Mouse (Mus musculus) layer of hippocampus, postnatal 36 days (tissue): ENCODE results near the gene Lrrc4. TPM values are rescaled to one million over a fixed set of nuclear protein-coding genes. Genes with fewer than 3 reads are reported as not detected.

ENCODE experiments used
- DNase-seq, 2 experiments: peaks; one replicate each; pipeline ENCODE4 v3.0.0; 2022
- total RNA-seq, 2 experiments: library from RNA; stranded (reverse); gene quantifications; 2 replicates each; pipeline ENCODE4 v1.2.3; 2021

The Lrrc4 gene
- total RNA-seq, 2 experiments from 2014 or later: 88.9 to 90.2 TPM

DNA sequence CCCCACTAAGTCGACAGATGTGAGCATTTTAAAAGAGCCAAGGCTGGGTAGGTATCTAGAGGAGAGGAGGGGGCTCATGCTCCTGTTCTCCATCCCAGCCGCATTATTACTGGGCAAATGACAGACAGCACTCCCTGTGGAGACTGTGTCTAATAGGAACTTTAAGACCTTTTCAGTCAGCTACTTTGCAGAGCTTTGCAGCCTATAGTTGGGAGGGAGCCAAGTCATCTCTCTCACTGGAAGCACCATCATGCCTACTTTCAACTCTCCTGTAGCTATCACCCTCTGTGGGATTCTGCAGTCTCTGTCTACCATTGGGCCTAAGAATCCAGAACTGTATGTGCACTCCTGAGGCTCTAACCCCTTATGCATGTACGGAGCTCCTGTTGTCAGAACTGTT lies 5.7 kb downstream of the Lrrc4 start:
- DNase-seq: no peak

DNA sequence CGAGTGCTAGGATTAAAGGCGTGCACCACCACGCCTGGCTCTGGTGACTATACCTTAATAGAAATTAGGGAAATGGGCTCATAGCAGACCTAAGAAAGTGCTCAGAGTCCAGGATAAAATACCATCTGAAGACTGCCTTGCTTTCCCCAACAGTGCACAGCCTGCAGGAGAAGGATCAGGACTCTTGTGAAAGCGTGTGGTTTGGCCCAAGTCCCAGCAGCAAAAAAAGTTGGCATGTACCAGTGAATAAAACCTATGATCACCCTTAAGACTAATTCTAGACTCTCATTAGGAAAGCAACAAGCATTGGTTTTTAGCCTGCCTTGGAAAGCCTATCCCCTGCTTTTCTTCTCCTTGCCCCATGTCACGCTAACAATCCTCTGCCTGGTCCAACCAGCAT lies 7.7 kb downstream of the Lrrc4 start:
- DNase-seq: no peak

DNA sequence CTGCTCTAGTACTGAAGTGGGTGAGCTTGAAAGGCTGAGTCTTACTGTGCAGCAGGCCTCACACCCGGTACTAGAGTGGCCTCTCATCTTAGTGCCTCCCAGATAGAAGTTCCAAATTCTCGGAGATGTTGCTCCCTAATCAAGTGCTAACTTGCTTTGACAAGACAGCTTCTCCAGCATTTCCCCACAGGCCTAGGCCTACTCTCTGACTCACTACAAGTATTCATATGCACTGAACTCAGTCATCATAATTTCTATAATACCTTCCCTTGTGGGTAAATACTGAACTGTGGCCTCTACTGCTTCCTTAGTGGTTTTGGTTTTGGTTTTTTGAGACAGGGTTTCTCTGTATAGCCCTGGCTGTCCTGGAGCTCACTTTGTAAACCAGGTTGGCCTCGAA lies 8.2 kb downstream of the Lrrc4 start:
- DNase-seq: no peak

DNA sequence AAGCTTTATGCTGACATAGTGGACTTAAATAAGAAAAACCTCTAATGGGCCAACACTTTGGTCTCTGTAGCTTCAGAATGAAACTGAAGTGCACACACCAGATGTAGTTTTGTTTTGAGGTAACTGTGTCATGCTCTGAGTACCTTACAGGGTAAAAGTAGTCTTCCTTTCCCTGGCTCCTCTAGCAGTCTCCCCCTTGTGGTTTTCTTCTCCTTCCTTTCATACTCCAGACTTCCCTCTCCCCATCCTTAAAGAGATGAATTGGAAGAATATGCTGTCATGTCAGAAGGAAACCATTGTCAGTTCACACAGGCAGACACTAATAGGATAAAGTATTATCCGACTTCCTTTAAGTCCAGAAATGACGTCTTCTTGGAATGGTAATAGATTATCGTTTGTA lies 9.3 kb downstream of the Lrrc4 start:
- no peak for DNase-seq

DNA sequence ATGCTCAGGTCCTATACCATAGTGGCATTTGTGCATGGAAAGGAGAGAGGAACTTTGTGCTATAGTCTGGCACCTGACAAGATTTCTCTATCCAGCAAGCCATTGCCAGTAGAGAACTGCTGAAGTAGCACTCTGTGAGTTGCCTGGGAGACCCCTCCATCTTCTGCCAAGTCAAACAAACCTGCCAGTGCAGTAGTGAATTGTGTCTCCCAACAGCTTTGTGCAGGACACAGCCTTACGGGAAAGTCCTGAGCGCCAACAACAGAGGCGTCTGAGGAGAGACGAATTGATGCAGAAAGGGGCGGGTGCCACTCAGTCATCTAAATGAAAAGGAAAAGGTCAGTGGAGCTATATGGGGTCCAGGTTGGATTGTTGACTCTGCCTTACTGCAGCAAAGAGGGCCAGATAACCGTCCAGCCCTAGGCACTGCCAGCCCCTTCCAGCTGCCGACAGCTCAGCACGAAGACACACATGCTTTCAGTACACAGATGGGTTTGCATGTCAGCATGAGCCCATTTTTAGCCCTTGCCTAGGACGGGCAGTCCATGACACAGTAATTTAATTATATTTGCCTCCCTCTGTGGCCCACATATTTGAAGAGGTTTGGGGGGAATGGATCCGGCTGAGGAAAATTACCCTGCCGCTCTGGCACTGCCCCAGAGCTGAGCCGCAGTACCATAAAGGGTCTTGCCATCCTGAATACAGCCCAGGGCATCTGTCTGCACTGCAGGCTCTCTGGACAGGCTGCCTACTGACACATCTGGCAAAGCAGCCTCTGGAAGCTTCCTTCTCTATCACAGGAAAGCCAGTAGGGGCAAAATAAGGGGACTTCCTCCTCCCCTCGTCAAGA lies 11.8 kb downstream of the Lrrc4 start:
- no peak for DNase-seq

DNA sequence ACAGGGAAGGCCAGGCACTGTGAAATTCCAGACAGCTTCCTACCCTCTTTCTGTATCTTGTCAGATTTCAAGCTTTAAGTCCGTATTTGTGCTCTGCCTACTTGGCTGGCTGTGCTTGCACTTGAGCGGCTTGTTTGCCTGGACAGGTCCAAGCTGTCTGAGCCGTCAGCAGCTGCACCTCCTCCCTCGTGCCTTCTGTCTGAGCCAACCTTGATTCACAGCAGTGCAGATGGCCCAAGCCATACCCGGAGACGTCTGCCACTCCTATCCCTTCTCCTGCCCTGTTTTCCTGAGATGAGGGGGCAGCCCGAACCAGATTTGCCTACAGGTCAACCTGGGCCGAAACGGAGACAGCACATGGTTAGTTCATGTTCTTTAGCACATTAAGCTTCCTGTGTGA lies 14.5 kb downstream of the Lrrc4 start:
- DNase-seq: peak in 1 of 2 experiments; percentile 74

DNA sequence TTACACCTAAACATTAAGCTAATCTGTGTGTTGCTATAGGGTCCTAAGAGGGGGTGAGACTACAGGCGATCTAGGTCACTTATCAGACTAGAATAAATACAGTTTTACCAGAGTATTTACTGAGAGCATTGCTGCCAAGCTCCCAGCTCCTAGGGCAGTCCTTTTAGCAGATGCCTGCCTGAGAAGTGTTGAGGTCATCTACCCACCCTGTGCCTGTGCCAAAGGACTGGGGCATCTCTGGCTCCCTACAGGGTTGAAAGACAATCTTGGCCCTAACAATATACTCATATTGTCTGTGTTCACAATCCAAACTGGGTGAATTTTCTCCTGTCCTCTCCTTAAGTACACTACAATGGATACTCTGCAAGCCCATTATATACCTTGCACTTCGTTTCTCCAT lies 16.7 kb downstream of the Lrrc4 start:
- DNase-seq: no peak

DNA sequence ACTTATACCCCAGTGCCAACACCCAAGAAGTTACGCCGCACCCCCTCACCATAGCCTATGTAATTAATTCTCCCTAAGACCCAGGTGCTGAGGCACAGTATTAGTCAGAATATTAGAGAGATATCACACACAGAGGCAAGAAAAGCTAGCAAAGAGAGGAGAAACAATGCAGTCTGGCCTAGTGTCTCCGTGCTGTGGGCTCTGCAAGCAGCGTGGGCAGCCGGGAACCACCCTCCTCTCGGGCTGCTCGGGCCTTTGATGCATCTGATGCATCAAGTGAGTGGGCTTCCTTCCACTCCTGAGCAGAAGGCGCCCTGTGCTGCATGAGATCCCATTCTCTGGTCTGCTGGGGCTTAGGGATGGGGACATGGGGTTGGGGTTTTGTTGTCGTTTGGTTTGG lies 18.5 kb downstream of the Lrrc4 start:
- DNase-seq: no peak

DNA sequence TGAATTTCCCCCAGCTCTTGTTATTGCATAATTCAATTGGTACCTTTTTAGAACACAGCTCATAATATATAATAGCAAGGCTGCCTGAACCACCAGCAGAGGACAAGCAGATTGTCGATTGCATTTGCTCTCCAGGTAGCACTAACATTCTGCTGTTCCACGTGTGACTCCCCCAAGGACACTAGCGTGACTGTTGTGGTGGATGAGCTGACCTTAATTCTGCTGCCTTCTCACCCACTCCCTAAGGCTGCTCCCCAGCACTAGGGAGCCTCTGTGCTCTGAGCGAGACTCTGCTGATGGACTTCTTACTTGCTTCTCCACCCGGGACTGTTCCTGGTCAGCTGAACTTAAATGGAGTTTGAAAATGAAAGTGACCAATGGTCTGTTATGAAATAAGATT lies 26.8 kb downstream of the Lrrc4 start:
- DNase-seq: no peak

DNA sequence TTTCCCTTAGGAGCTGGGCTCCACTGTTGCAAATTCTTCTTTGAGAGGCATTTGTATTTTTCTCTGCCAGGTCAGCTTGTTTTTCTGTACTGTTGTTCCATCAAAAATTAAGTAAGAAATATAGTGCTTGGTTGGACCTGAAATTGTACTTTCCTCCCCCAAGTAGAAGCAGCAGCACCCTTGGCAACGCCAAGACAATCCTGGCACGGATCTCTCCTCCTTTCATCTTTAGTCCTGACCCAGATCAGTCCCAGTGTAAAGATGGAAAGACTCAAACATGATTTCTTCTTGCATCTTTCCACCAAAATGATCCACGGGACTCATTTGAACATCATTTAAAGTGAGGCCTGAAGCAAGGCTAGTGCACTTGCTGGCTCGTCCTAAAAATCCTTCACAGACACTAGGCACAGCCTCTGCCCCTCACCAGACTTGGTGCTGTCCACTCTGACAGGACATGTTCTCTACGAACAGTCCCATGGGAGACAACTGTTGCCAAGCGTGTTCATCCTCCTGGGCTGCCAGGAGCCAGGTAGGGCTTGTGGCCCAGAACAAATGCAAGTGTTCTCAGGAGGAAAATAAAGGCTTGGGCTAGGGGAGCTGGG lies 27.8 kb downstream of the Lrrc4 start:
- DNase-seq: no peak

DNA sequence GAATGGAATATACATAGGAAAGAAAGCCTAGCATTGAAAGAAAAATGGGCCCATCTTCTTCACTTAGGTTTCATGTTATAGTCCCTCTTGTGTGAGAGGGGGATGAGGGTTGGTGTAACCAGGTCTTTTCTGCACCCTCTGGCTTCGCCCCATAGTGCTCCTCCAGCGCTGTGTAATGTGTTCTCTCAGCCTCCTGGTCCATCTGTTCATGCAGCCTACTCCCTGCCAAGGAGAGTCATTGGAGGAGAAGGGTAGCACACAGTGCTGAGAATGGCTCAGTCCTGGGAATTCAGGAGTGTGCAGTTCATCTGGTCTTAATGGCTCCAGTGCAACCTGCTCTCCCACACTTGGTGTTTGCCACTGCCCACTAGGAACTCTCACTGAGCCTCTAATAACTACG lies 30.6 kb downstream of the Lrrc4 start:
- peak; percentile 44 to 64 for DNase-seq

DNA sequence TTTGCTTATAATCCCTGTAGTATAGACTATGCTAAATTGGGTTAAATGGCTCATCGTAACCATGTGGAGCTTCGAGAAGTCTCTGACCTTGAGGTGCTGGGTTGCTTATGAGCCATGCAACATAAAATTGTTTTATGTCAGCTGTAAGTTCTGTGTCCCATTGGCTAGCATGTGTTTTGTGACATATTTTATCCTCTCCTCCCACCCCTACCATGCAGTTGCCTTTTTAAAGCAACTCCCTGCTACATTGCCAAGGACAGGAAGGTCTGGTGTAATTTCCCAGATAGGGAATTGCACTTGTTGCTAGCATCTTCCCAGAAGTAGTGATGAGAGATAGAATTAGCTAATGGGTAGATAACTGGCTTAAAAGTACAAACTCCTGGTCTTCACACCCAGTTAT lies 31.7 kb downstream of the Lrrc4 start:
- DNase-seq: no peak

DNA sequence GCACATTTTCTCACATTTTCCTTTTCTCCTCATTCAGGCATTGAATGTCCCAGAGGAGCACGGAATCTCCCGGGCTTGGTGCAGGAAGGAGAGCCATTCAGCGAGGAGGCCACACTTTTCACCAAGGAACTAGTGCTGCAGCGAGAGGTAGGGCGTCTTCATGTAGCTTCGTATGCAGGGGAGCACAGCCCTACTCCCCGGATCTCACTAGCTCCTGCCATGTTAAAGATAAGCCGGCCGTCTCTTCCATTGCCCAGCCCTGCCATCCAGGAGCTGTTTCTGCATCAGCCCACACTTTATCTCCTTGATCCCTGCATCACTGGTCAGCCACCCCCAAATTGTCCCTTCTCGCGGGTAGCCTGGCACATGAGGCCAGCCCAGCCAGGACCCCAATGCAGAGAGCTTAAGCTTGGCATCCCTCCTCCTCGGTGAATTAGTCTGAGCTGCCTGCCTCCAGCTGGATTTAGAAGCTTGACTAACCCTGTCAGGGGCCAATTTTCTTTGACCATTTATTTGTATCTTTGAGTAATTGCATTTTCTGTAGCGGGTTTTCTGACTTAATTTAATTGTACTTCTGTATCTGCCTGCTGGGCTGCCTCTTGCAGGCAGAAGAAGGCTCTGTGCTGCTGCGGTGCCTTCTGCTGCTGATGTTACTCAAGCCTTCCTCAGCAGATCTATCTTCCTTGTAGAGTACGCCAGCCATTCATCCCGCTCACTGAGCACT lies 35.6 kb downstream of the Lrrc4 start:
- DNase-seq: no peak

DNA sequence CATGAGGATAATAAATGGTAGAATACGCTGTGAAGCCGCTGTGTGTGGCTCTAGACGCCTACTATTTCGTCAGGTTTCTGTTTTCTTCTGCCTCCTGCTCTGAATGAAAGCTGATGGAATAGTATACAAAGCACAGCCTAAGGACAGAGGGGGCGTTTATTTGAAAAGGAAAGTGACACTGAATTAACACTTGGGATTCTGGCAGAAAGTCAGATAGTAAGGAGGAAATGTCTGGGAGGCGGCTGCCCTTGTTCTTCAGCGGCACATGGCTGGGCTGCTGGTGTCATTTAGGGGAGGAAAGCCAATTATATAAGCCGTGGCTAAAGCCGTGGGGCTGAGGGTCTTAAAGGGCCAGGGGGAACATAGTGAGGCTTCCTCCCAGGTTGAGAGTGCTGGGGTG lies 36.2 kb downstream of the Lrrc4 start:
- no peak for DNase-seq

DNA sequence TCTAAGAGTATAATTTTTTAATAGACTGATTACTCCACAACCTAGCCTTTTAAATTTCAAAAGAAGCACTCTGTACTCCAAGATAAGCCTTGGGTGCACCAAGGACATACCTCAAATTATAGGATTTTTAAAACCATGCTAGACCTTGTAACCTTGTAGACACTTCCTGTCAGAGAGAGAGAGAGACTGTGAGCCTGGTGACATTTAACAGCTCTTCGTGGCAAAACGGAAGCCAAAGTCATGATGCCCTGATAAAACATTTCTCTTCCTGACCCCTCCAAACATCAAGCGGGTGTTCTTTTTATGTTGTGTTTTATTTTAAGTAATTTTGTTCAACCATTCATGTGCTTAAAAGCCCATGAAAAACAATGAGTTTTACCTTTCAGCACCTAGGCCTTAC lies 39.7 kb downstream of the Lrrc4 start:
- no peak for DNase-seq

DNA sequence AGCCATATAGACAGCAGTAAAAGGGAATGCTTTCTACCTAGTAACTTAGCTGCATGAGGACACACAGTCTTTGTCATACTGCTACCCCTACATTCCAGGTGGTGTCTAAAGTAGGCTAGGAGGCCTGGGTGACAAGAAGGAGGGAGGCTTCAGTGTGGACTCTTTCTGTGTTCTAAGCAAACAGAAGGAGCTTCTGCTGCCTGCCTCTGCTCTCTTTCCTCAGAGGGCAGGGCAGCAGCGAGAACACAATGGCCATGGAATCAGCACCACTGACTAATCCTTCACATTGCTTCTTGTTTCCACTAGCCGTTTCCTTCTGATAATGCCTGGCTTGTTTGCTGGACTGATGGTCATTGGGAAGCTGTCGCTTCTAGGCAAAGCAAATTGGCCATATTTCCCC lies 40.4 kb downstream of the Lrrc4 start:
- DNase-seq: no peak

DNA sequence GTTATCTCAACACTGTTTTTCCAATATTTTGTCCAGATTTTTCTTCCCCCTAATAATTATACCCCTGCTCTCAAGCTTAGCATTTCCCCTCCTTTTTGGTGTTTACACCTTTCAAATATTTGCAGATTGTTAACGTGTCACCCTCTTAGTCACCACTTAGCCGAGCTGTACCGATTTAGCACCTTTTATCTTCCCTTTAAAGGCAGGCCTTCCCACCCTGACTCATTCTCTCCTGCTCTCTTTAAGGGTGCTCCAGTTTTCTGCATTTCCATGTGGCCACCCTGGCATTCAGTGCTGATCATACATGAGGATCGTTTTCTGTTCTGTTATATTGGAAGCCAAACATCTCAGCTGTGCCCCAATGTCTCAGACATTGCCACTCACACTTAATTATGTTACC lies 41.9 kb downstream of the Lrrc4 start:
- DNase-seq: no peak

DNA sequence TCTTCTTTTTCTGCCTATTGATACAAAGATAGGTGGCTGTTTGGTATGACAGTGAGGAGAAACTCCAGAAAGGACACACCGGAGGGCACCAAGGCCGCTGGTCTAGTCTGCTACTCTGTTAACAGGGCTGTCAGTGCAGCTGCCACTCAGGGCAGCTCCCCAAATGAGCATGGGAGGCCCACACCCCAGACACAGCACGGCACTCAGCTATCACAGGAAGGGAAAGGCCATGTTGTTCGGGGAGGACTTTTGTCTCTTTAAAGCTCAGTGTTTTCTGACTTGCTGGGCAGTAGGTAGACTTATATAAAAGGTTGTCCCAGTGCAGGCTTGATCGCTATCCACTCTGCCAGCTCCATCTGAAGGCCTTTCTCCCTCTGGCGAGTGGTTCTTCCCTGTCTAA lies 44.4 kb downstream of the Lrrc4 start:
- no peak for DNase-seq

DNA sequence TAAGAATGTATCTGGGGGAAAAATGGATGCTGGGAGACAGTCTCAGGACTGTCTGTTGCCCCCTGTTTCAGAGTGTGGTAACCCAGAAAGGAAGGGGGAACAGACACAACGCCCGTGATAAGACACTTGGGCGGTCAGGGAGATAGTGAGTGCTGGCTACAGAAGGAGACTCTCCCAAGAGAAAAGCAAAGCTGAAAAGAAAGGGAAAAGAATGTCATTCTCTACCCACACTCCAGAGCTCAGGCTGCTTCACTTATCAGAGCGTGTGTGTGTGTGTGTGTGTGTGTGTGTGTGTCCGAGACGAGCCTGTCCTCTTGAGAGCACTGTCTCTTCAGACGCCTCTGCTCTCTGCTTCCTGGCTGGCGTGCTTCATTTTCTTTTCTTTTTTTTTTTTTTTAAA lies 45.8 kb downstream of the Lrrc4 start:
- DNase-seq: no peak

DNA sequence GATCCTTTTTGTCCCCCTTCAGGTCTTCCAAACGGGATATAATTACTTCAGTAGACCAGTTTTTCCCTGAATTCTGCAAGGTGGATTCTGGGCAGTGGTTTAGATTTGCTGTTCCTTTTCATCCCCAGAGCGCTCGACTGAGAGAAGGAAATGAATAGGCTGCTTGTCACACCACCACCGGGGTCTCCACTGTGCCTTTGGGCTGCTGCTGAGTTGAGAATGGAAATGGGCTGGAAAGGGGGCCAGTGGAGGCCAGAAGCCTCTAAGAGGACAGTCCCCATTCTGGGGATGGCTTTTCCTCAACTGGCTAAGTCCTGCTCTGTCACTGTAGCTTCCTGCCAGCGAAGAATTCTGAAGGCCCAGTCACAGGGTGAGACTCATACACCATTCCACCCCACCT lies 47.6 kb downstream of the Lrrc4 start:
- no peak for DNase-seq

DNA sequence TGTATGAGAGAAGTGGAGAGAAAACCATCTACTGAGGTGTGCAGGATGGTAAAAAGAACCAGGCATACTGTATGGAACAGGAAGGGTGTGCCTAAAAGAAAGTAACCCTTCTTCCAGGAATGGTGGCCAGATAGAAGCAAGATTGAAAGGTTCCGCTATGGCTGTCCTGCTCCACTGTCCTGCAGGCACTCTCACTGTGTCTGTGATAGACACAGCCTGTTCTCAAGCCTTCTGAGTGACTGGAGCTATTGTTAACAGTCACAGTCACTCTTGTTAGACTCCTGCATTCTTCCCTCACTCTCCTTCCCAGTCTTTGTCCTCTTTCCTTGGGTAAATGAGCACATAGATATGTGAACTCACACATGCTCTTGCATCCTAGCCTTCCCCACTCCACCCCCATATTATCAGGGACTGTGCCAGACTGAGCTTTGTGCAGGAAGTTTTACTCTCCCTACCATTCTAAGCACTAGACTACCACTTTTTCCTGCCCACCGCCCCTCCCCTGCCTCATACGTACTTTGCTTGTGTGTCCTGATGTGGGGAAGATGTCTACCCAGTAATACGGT lies 48.4 kb downstream of the Lrrc4 start:
- DNase-seq: no peak

DNA sequence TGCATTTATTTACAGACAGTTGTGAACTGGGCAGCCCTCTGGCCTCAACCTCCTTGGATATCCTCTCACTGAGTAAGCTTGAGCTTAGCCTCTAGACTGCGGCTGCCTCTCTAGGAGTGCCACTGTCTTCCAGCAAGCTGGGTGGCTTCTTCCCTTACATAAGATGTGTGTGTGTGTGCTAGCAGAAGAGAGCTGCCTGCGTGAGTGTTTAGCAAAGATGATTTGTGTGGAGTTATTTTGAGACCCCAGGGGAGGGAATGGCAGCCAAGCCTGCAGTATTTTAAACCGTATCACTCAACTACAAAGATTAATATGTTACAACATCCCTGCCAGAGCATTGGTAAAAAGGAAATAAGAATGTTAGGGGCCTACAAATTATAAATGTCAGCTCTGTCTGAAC lies 49.9 kb downstream of the Lrrc4 start:
- DNase-seq: no peak

DNA sequence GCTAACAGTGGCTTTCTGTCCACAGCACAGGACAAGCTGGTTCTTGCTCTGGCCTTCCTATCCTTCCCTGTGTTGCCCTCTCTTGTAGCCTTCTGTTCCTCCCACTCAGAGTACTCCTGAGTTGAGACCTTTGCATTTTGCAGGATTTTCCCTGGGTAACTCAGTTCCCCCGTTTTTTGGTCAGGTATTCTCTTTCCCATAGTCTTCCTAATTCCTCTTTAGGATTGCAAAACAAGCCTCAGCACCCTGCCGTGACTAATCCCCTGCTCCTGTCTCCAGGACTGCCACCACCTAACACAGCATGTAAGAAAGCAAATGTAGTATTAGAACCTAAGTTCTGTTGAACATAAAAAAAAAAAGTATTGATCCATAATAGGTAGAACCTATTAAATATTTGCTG lies 60.2 kb downstream of the Lrrc4 start:
- DNase-seq: no peak
